Mouse (Mus musculus) stomach, postnatal 0 days (tissue): ENCODE measurements at regions not wholly inside any gene's neighbourhood (a gene's known extent, or its start where the extent isn't known, plus 50 kb on each side); places are given as distances from the start of the nearest gene placed in this dataset.

Source experiments
- ATAC-seq: fragments of 200-750 bp; cut with Nextera tagmentation; 2 replicates; pipeline ENCODE4 v1.8.0; 2017; ENCODE audit not compliant: low FRiP score, low TSS enrichment
- DNase-seq: peaks from one replicate; pipeline ENCODE4 v3.0.0-alpha.2; 2016; ENCODE audit warnings: low spot score
- H3K27ac ChIP-seq: fragments of 300-500 bp; sonication (generic); replicated peaks from 2 replicates; pipeline ENCODE4 v1.5.1; 2014; ENCODE audit warnings: mild to moderate bottlenecking, control low read depth
- H3K27me3 ChIP-seq: fragments of 300-500 bp; sonication (generic); 2 replicates; pipeline ENCODE4 v1.6.1; 2014; ENCODE audit warnings: low read length; ENCODE audit not compliant: control insufficient read depth, insufficient read depth
- H3K36me3 ChIP-seq: fragments of 300-500 bp; sonication (generic); 2 replicates; pipeline ENCODE4 v1.6.1; 2014; ENCODE audit warnings: low read length, mixed read lengths; ENCODE audit not compliant: control insufficient read depth, insufficient read depth
- H3K4me1 ChIP-seq: fragments of 300-500 bp; sonication (generic); replicated peaks from 2 replicates; pipeline ENCODE4 v1.6.1; 2014; ENCODE audit warnings: antibody characterized with exemption; ENCODE audit not compliant: control insufficient read depth, insufficient read depth
- H3K4me2 ChIP-seq: fragments of 300-500 bp; sonication (generic); replicated peaks from 2 replicates; pipeline ENCODE4 v1.6.1; 2014; ENCODE audit warnings: low read depth, mild to moderate bottlenecking, control low read depth, moderate library complexity
- H3K4me3 ChIP-seq: fragments of 300-500 bp; sonication (generic); 2 replicates; pipeline ENCODE4 v1.5.1; 2014; ENCODE audit warnings: low read depth, low read length, control low read depth
- H3K9ac ChIP-seq: fragments of 300-500 bp; sonication (generic); 2 replicates; pipeline ENCODE4 v1.6.1; 2014; ENCODE audit warnings: mild to moderate bottlenecking, low read length, control low read depth, mixed read lengths
- H3K9me3 ChIP-seq: fragments of 300-500 bp; sonication (generic); 2 replicates; pipeline ENCODE4 v1.6.1; 2016; ENCODE audit warnings: low read length; ENCODE audit not compliant: control insufficient read depth
- CTCF ChIP-seq: IDR thresholded peaks from 2 replicates; pipeline ENCODE4 v1.5.1; 2016; ENCODE audit warnings: antibody characterized with exemption, low read depth, mild to moderate bottlenecking, moderate library complexity
- EP300 ChIP-seq: optimal IDR thresholded peaks from 2 replicates; pipeline ENCODE3; 2016; ENCODE audit warnings: antibody characterized with exemption
- WGBS: fragments of 180-500 bp; shearing (Covaris S2); extraction: QIAGEN DNeasy Blood & Tissue Kit; methylation state at CpG from one replicate; pipeline ENCODE4 v1.1.7; 2014; 5-methylcytosine and 5-hydroxymethylcytosine counted together

GRCm38 (mm10) chr6:93623541-93623940 is 660.2 kb downstream of the Magi1 start:
- H3K9ac ChIP-seq, result no peak overlapping the region
- H3K27ac ChIP-seq, result no peak overlapping the region
- no peak overlapping the region for H3K4me3 ChIP-seq
- H3K4me2 ChIP-seq, result no peak overlapping the region
- H3K9me3 ChIP-seq, result no peaks in the 10 kb centered on the region
- H3K36me3 ChIP-seq, result no peaks in the 10 kb centered on the region
- no peaks in the 10 kb centered on the region for H3K27me3 ChIP-seq
- WGBS, result 38% methylated on average over 5 of the region's 5 CpGs
- H3K4me1 ChIP-seq, result no peaks in the 10 kb centered on the region
- no peak for DNase-seq
- no peak for ATAC-seq
- TF ChIP-seq EP300 (no peak), CTCF (no peak)

- ATAC-seq, result no peak
- no peak overlapping the region for H3K27ac ChIP-seq
- H3K36me3 ChIP-seq, result no peaks in the 10 kb centered on the region
- H3K4me3 ChIP-seq, result no peak overlapping the region
- H3K4me2 ChIP-seq, result no peak overlapping the region
- H3K4me1 ChIP-seq, result no peaks in the 10 kb centered on the region
- no peaks in the 10 kb centered on the region for H3K27me3 ChIP-seq
- DNase-seq, result no peak
- no peak overlapping the region for H3K9ac ChIP-seq
- TF ChIP-seq CTCF (no peak), EP300 (no peak)
- H3K9me3 ChIP-seq, result no peaks in the 10 kb centered on the region
These were observed 666.8 kb downstream of the Magi1 start for GRCm38 (mm10) chr6:93616926-93617325.

- Histone ChIP-seq H3K27ac (no peak overlapping the region), H3K9ac (no peak overlapping the region), H3K4me3 (no peak overlapping the region), H3K9me3 (no peaks in the 10 kb centered on the region), H3K4me1 (no peaks in the 10 kb centered on the region), H3K36me3 (no peaks in the 10 kb centered on the region), H3K4me2 (no peak overlapping the region), H3K27me3 (no peaks in the 10 kb centered on the region)
- TF ChIP-seq EP300 (no peak), CTCF (no peak)
- no peak for DNase-seq
- no peak for ATAC-seq
- WGBS, result 75% methylated on average over 2 of the region's 2 CpGs
These were observed 657.1 kb upstream of the Adamts9 start for GRCm38 (mm10) chr6:93600376-93600775.

GRCm38 (mm10) chr6:93599371-93599770 is 656.1 kb upstream of the Adamts9 start:
- ATAC-seq, result no peak
- TF ChIP-seq EP300, result no peak
- no peak for TF ChIP-seq CTCF
- no peaks in the 10 kb centered on the region for H3K4me1 ChIP-seq
- no peak for DNase-seq
- no peaks in the 10 kb centered on the region for H3K9me3 ChIP-seq
- H3K36me3 ChIP-seq, result no peaks in the 10 kb centered on the region
- H3K4me3 ChIP-seq, result no peak overlapping the region
- 38% methylated on average over 3 of the region's 3 CpGs for WGBS
- no peaks in the 10 kb centered on the region for H3K27me3 ChIP-seq
- H3K4me2 ChIP-seq, result no peak overlapping the region
- no peak overlapping the region for H3K9ac ChIP-seq
- no peak overlapping the region for H3K27ac ChIP-seq

- no peak for DNase-seq
- Histone ChIP-seq H3K4me2 (no peak overlapping the region), H3K9ac (no peak overlapping the region), H3K27me3 (no peaks in the 10 kb centered on the region), H3K27ac (no peak overlapping the region), H3K4me3 (no peak overlapping the region), H3K9me3 (no peaks in the 10 kb centered on the region), H3K36me3 (no peaks in the 10 kb centered on the region), H3K4me1 (no peaks in the 10 kb centered on the region)
- ATAC-seq, result no peak
- WGBS, result 72% methylated on average over 2 of the region's 2 CpGs
- TF ChIP-seq EP300, result no peak
- TF ChIP-seq CTCF, result no peak
These were observed 646.6 kb upstream of the Adamts9 start for GRCm38 (mm10) chr6:93589935-93590334.

GRCm38 (mm10) chr6:93586871-93587270 is 643.6 kb upstream of the Adamts9 start:
- WGBS, result 57% methylated on average over 2 of the region's 2 CpGs
- no peak for ATAC-seq

More at GRCm38 (mm10) chr6:93586871-93587270, 643.6 kb upstream of the Adamts9 start:
- no peaks in the 10 kb centered on the region for H3K36me3 ChIP-seq
- no peak overlapping the region for H3K4me2 ChIP-seq
- no peak for DNase-seq
- no peak overlapping the region for H3K27ac ChIP-seq
- no peaks in the 10 kb centered on the region for H3K4me1 ChIP-seq
- H3K27me3 ChIP-seq, result no peaks in the 10 kb centered on the region
- H3K4me3 ChIP-seq, result no peak overlapping the region
- no peak overlapping the region for H3K9ac ChIP-seq
- H3K9me3 ChIP-seq, result no peaks in the 10 kb centered on the region
- TF ChIP-seq EP300, result no peak
- no peak for TF ChIP-seq CTCF
